Mouse (Mus musculus): ENCODE data around the gene Ddx19a. TPM values are rescaled to one million over a fixed set of nuclear protein-coding genes. Genes with fewer than 3 reads are reported as not detected.
A peak's percentile ranks its signal among the peaks of the same experiment; 100 is the strongest.
"Not testable (repeated sequence)": the region's sequence is repeated elsewhere in the genome, so short reads cannot be mapped to it uniquely, and the experiment has no call there.

Ddx19a gene
- total and polyA plus RNA-seq, 3 experiments = 23.1 to 107 (median 28.8) TPM

- DNase-seq (ENCODE audit: extremely low read depth); H3K4me3 ChIP-seq (replicated peaks in 1 of 3; ENCODE audit: low read depth in 2 of 3, low read length in 2 of 3, poor library complexity in 1 of 3); H3K9ac ChIP-seq (ENCODE audit: insufficient read depth, low read depth); H3K27ac ChIP-seq (ENCODE audit: insufficient read depth, low read depth); H3K79me2 ChIP-seq (replicated peaks; ENCODE audit: control insufficient read depth, extremely low read depth, insufficient read depth, poor library complexity, severe bottlenecking); in situ Hi-C loops (cut with MboI; ENCODE audit: low pct_ligation_motif_present, low pct_unique_long_range_greater_than_20kb, low sequenced_read_pairs); H3K4me2 ChIP-seq (ENCODE audit: insufficient read depth, low read depth, poor library complexity, severe bottlenecking); H3K36me3 ChIP-seq (replicated peaks in 1 of 2; ENCODE audit: control insufficient read depth in 1 of 2, insufficient read depth in 1 of 2, low read length in 1 of 2); dilution Hi-C loops (cut with MboI; ENCODE audit: extremely low pct_ligation_motif_present, extremely low pct_unique_long_range_greater_than_20kb, low sequenced_read_pairs); H3K27me3 ChIP-seq (replicated peaks); H3K9me3 ChIP-seq (replicated peaks; ENCODE audit: low read length): not testable (repeated sequence)
- TF ChIP-seq TBP (conservative IDR thresholded peaks at IDR 0.05; ENCODE audit: low read depth, low read length) = 0 out of 2 replicates have a peak, but pooled peaks have one; percentile 61
- peaks cover 0 to 17% of the 10 kb centered on the region in 2 experiments; a peak in 2 of 4 replicates for H3K4me1 ChIP-seq (ENCODE audit: control insufficient read depth in 1 of 2, insufficient read depth in 2 of 2)
Measured at GRCm38 (mm10) chr8:111026609-111027008, 29.0 kb upstream of the Ddx19a start.

GRCm38 (mm10) chr8:111010230-111010991, 12.8 kb upstream of the Ddx19a start:
- H3K27ac ChIP-seq (ENCODE audit: insufficient read depth, low read depth); in situ Hi-C loops (cut with MboI; ENCODE audit: low pct_ligation_motif_present, low pct_unique_long_range_greater_than_20kb, low sequenced_read_pairs); H3K4me1 ChIP-seq (ENCODE audit: control insufficient read depth in 1 of 2, insufficient read depth in 2 of 2); H3K9me3 ChIP-seq (replicated peaks; ENCODE audit: low read length); H3K79me2 ChIP-seq (replicated peaks; ENCODE audit: control insufficient read depth, extremely low read depth, insufficient read depth, poor library complexity, severe bottlenecking); H3K4me3 ChIP-seq (replicated peaks in 1 of 3; ENCODE audit: low read depth in 2 of 3, low read length in 2 of 3, poor library complexity in 1 of 3); H3K9ac ChIP-seq (ENCODE audit: insufficient read depth, low read depth); H3K4me2 ChIP-seq (ENCODE audit: insufficient read depth, low read depth, poor library complexity, severe bottlenecking); DNase-seq (ENCODE audit: extremely low read depth); dilution Hi-C loops (cut with MboI; ENCODE audit: extremely low pct_ligation_motif_present, extremely low pct_unique_long_range_greater_than_20kb, low sequenced_read_pairs); H3K27me3 ChIP-seq (replicated peaks): not testable (repeated sequence)
- H3K36me3 ChIP-seq (replicated peaks in 1 of 2; ENCODE audit: control insufficient read depth in 1 of 2, insufficient read depth in 1 of 2, low read length in 1 of 2) = peaks cover 50 to 58% of the 10 kb centered on the region in 2 experiments

- H3K27ac ChIP-seq (ENCODE audit: insufficient read depth, low read depth) = no peak overlapping the region
- no peak for DNase-seq (ENCODE audit: extremely low read depth)
- peak overlapping the region; percentile 94 for H3K4me2 ChIP-seq (ENCODE audit: insufficient read depth, low read depth, poor library complexity, severe bottlenecking)
- no peaks in the 10 kb centered on the region for H3K9me3 ChIP-seq (replicated peaks; ENCODE audit: low read length)
- peaks cover 2 to 30% of the 10 kb centered on the region in 2 experiments; a peak in 2 of 4 replicates for H3K4me1 ChIP-seq (ENCODE audit: control insufficient read depth in 1 of 2, insufficient read depth in 2 of 2)
- in situ Hi-C loops (cut with MboI; ENCODE audit: low pct_ligation_motif_present, low pct_unique_long_range_greater_than_20kb, low sequenced_read_pairs) (no loop called here), dilution Hi-C loops (cut with MboI; ENCODE audit: extremely low pct_ligation_motif_present, extremely low pct_unique_long_range_greater_than_20kb, low sequenced_read_pairs) (no loop called here)
- peaks cover 14 to 42% of the 10 kb centered on the region in 2 experiments for H3K36me3 ChIP-seq (replicated peaks in 1 of 2; ENCODE audit: control insufficient read depth in 1 of 2, insufficient read depth in 1 of 2, low read length in 1 of 2)
- H3K27me3 ChIP-seq (replicated peaks) = no peaks in the 10 kb centered on the region
- TF ChIP-seq ZC3H11A (IDR thresholded peaks at IDR 0.05; ENCODE audit: low read depth, low read length) (no peak), MAX (IDR thresholded peaks at IDR 0.05; ENCODE audit: low read length) (no peak), MXI1 (IDR thresholded peaks at IDR 0.05; ENCODE audit: low read depth, low read length) (no peak; the same call in 1 of the 2 replicates), ZNF384 (IDR thresholded peaks at IDR 0.05; ENCODE audit: low read depth, low read length) (no peak), SMC3 (IDR thresholded peaks at IDR 0.05; ENCODE audit: low read depth, low read length) (no peak), MAFK (IDR thresholded peaks at IDR 0.05; ENCODE audit: insufficient replicate concordance, low read length) (no peak)
- peak overlapping the region; percentile 86 to 93 (median 93) for H3K4me3 ChIP-seq (replicated peaks in 1 of 3; ENCODE audit: low read depth in 2 of 3, low read length in 2 of 3, poor library complexity in 1 of 3)
- H3K79me2 ChIP-seq (replicated peaks; ENCODE audit: control insufficient read depth, extremely low read depth, insufficient read depth, poor library complexity, severe bottlenecking) = peaks cover 53% of the 10 kb centered on the region
- H3K9ac ChIP-seq (ENCODE audit: insufficient read depth, low read depth) = peak overlapping the region; percentile 81
Measured at GRCm38 (mm10) chr8:110996641-110997430, 764 bp downstream of the Ddx19a start.

Measured in CH12.LX (cell line).